Mouse (Mus musculus) C2C12 (cell line): ENCODE measurements around the gene Sepsecs.

Experiments used
- CEBPB ChIP-seq: IDR thresholded peaks from one replicate; pipeline ENCODE4 v1.6.1; 2011; ENCODE audit warnings: low read depth, mild to moderate bottlenecking, control low read depth, moderate library complexity
- CTCF ChIP-seq: IDR thresholded peaks from one replicate; pipeline ENCODE4 v1.5.1; 2011; ENCODE audit not compliant: control insufficient read depth, insufficient read depth, insufficient read length
- MAX ChIP-seq: IDR thresholded peaks from one replicate; pipeline ENCODE4 v1.6.1; 2011; ENCODE audit warnings: mild to moderate bottlenecking, control low read depth
- MYOD1 ChIP-seq: IDR thresholded peaks from one replicate; pipeline ENCODE4 v1.6.1; 2011; ENCODE audit warnings: low read depth; ENCODE audit not compliant: control insufficient read depth, insufficient read length
- MYOG ChIP-seq: IDR thresholded peaks from one replicate; pipeline ENCODE4 v1.6.1; 2011; ENCODE audit not compliant: control insufficient read depth, insufficient read length; ENCODE audit errors: extremely low read depth
- USF1 ChIP-seq: IDR thresholded peaks from one replicate; pipeline ENCODE4 v1.6.1; 2011; ENCODE audit warnings: low read depth, mild to moderate bottlenecking, control low read depth, moderate library complexity

GRCm38 (mm10) chr5:52674384-52675069 lies 5.0 kb upstream of the Sepsecs start:
- no peak for TF ChIP-seq CTCF
- TF ChIP-seq USF1: no peak
- TF ChIP-seq MYOG: no peak
- no peak for TF ChIP-seq MYOD1
- TF ChIP-seq CEBPB: no peak
- TF ChIP-seq MAX: no peak
